Mouse (Mus musculus): ENCODE results near the gene Phlpp2. TPM values are rescaled to one million over a fixed set of nuclear protein-coding genes. Genes with fewer than 3 reads are reported as not detected.

Phlpp2 gene
- polyA plus RNA-seq, 1 experiment from 2014 or later: 4.0 TPM

Other genes with a start within 250 kb of the Phlpp2 start
- gene Ist1, start 175.3 kb upstream of the Phlpp2 start, polyA plus RNA-seq (2015; fragmentation: Nextera tagmentation; extraction: Ambion mirVana): 169 and 179 TPM in 2 replicates
- gene Zfp821, start 163.0 kb upstream of the Phlpp2 start, polyA plus RNA-seq (2015; fragmentation: Nextera tagmentation; extraction: Ambion mirVana): 43.7 and 46.7 TPM in 2 replicates
- 7.6 and 7.9 TPM in 2 replicates for gene Atxn1l, start 130.8 kb upstream of the Phlpp2 start, polyA plus RNA-seq (2015; fragmentation: Nextera tagmentation; extraction: Ambion mirVana)
- gene Ap1g1, start 90.0 kb upstream of the Phlpp2 start, polyA plus RNA-seq (2015; fragmentation: Nextera tagmentation; extraction: Ambion mirVana): 43.0 and 43.3 TPM in 2 replicates
- 2.9 and 4.1 TPM in 2 replicates for gene Marveld3, start 93.7 kb downstream of the Phlpp2 start, polyA plus RNA-seq (2015; fragmentation: Nextera tagmentation; extraction: Ambion mirVana)
- not detected in 2 replicates for gene Tat, start 121.9 kb downstream of the Phlpp2 start, polyA plus RNA-seq (2015; fragmentation: Nextera tagmentation; extraction: Ambion mirVana)
- not detected in 2 replicates for gene Chst4, start 171.2 kb downstream of the Phlpp2 start, polyA plus RNA-seq (2015; fragmentation: Nextera tagmentation; extraction: Ambion mirVana)
- 10.8 and 11.7 TPM in 2 replicates for gene Zfp612, start 211.2 kb downstream of the Phlpp2 start, polyA plus RNA-seq (2015; fragmentation: Nextera tagmentation; extraction: Ambion mirVana)
- gene Gm21964, start 232.7 kb downstream of the Phlpp2 start, polyA plus RNA-seq (2015; fragmentation: Nextera tagmentation; extraction: Ambion mirVana): not detected in 2 replicates
- gene Gm17720, start 234.2 kb downstream of the Phlpp2 start, polyA plus RNA-seq (2015; fragmentation: Nextera tagmentation; extraction: Ambion mirVana): not detected in 2 replicates